Mouse (Mus musculus): ENCODE measurements around the gene Prdm15.
A peak's percentile ranks its signal among the peaks of the same experiment; 100 is the strongest.

GRCm38 (mm10) chr16:97804680-97805547, 46.7 kb downstream of the Prdm15 start:
- TF ChIP-seq POLR2A (IDR thresholded peaks at IDR 0.05; ENCODE audit: extremely low read depth, insufficient read depth, low read length) (no peak), CTCF (IDR thresholded peaks at IDR 0.05; ENCODE audit: extremely low read depth, insufficient read depth, low read length) (peak; percentile 65)

All from cortical plate, adult 2 months (tissue).